Mouse (Mus musculus): ENCODE data around the gene Tcea3.

GRCm38 (mm10) chr4:136228640-136229039 is 18.9 kb upstream of the Tcea3 start:
- no peak for TF ChIP-seq CTCF (IDR thresholded peaks at IDR 0.05; ENCODE audit: extremely low read depth, insufficient read depth, insufficient read length, insufficient replicate concordance)
- TF ChIP-seq POLR2A (IDR thresholded peaks at IDR 0.05; ENCODE audit: low read depth, low read length), result no peak

Measured in spleen, adult 2 months (tissue).